Mouse (Mus musculus): Measurements from ENCODE around the gene Tmem135. TPM values are rescaled to one million over a fixed set of nuclear protein-coding genes. Genes with fewer than 3 reads are reported as not detected.
A peak's percentile ranks its signal among the peaks of the same experiment; 100 is the strongest.

Tmem135 gene
- polyA plus RNA-seq, 1 experiment from 2014 or later: 41.6 TPM

DNA sequence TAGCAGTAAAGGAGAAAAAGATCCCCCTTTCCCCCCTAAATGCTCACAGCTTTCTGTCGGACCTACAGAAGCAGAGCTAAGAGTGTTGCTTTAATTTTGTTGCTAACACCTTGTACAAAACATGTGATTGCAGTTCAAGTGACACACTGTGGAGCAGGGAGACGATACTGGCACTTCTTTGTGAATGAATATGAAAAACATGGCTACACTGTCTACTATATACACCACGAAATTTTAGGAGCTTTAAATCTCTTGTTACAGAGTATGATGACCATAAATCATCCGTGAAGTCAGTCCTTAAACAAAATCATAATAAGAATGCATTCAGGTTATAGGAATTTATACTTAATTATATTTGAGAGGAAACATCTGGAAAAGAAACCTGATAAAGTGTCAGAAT is 247.4 kb downstream of the Tmem135 start:
- Histone ChIP-seq H3K27me3 (ENCODE audit: insufficient read depth, low read length) (no peaks in the 10 kb centered on the region), H3K9ac (ENCODE audit: low read depth, low read length) (no peak overlapping the region), H3K4me2 (ENCODE audit: low read length) (no peak overlapping the region), H3K27ac (no peak overlapping the region), H3K9me3 (replicated peaks; ENCODE audit: low read length) (no peaks in the 10 kb centered on the region), H3K4me1 (replicated peaks; ENCODE audit: insufficient read depth, low read length) (no peaks in the 10 kb centered on the region), H3K36me3 (ENCODE audit: insufficient read depth, low read length) (peaks cover 10% of the 10 kb centered on the region; the same call in 1 of the 2 replicates), H3K4me3 (replicated peaks; ENCODE audit: low read depth, low read length) (no peak overlapping the region)
- DNase-seq (ENCODE audit: low spot score) (no peak), ATAC-seq (replicated peaks; ENCODE audit: low FRiP score, low read depth) (no peak)
- 79% methylated on average over 4 of the region's 4 CpGs for WGBS
- no peak for TF ChIP-seq CTCF (IDR thresholded peaks at IDR 0.05; ENCODE audit: low read depth)

DNA sequence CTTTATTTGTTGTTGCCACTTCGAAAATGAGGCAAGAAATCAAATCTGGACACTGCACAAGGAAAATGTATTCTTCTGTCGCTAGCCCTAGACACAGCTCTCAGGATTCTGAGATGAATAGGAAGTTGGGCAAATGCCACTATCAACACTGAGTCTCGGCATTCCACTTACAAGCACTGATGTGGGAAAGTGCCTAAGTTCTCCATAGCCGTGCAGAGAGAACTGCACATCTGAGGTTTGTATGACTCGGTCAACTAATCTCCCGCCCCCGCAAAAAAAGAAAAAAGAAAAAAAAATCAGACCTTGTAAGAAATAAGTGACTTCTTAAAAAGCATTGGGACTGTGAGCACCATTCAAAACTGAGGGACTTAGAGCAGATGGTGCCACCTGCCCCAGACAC is 248.3 kb downstream of the Tmem135 start:
- DNase-seq (ENCODE audit: low spot score) (peak; percentile 52), ATAC-seq (replicated peaks; ENCODE audit: low FRiP score, low read depth) (no peak)
- Histone ChIP-seq H3K4me3 (replicated peaks; ENCODE audit: low read depth, low read length) (no peak overlapping the region), H3K4me1 (replicated peaks; ENCODE audit: insufficient read depth, low read length) (no peaks in the 10 kb centered on the region), H3K36me3 (ENCODE audit: insufficient read depth, low read length) (peaks cover 11% of the 10 kb centered on the region), H3K27me3 (ENCODE audit: insufficient read depth, low read length) (no peaks in the 10 kb centered on the region), H3K27ac (no peak overlapping the region), H3K9me3 (replicated peaks; ENCODE audit: low read length) (no peaks in the 10 kb centered on the region), H3K9ac (ENCODE audit: low read depth, low read length) (no peak overlapping the region), H3K4me2 (ENCODE audit: low read length) (no peak overlapping the region)
- WGBS: 62% methylated on average over 7 of the region's 7 CpGs
- TF ChIP-seq CTCF (IDR thresholded peaks at IDR 0.05; ENCODE audit: low read depth): no peak

- Histone ChIP-seq H3K27me3 (ENCODE audit: insufficient read depth, low read length) (no peaks in the 10 kb centered on the region), H3K4me2 (ENCODE audit: low read length) (no peak overlapping the region; the same call in 1 of the 2 replicates), H3K4me3 (replicated peaks; ENCODE audit: low read depth, low read length) (no peak overlapping the region), H3K9me3 (replicated peaks; ENCODE audit: low read length) (no peaks in the 10 kb centered on the region), H3K9ac (ENCODE audit: low read depth, low read length) (no peak overlapping the region), H3K36me3 (ENCODE audit: insufficient read depth, low read length) (peaks cover 11% of the 10 kb centered on the region), H3K27ac (no peak overlapping the region), H3K4me1 (replicated peaks; ENCODE audit: insufficient read depth, low read length) (no peaks in the 10 kb centered on the region)
- TF ChIP-seq CTCF (IDR thresholded peaks at IDR 0.05; ENCODE audit: low read depth): no peak
- DNase-seq (ENCODE audit: low spot score): no peak
- 55% methylated on average over 6 of the region's 6 CpGs for WGBS
- no peak for ATAC-seq (replicated peaks; ENCODE audit: low FRiP score, low read depth)
Measured at GRCm38 (mm10) chr7:89155223-89155622, 248.8 kb downstream of the Tmem135 start.

DNA sequence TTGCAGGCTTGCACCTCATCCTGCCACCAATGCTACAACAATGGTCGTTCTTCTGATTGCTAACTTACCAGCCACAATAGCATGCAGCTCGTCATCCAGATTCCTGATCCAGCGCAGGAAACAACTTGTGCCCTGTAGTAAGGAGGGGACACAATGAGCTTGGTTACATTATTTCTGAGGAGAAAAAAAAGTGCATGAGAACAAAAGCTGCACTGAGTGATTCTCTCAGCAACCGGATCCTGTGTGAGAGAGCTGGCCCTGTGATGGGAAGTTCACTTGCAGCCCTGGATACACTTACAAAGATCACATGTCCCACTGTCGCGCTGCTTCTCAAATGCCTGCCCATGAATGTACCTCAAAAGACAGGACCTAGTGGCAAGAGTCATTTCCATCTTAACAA is 252.7 kb downstream of the Tmem135 start:
- ATAC-seq (replicated peaks; ENCODE audit: low FRiP score, low read depth) (no peak; the same call in 1 of the 2 replicates), DNase-seq (ENCODE audit: low spot score) (peak; percentile 33)
- H3K4me1 ChIP-seq (replicated peaks; ENCODE audit: insufficient read depth, low read length): no peaks in the 10 kb centered on the region
- H3K4me3 ChIP-seq (replicated peaks; ENCODE audit: low read depth, low read length): no peak overlapping the region
- 40% methylated on average over 6 of the region's 6 CpGs for WGBS
- no peak overlapping the region for H3K27ac ChIP-seq
- peaks cover 8% of the 10 kb centered on the region; the same call in 1 of the 2 replicates for H3K36me3 ChIP-seq (ENCODE audit: insufficient read depth, low read length)
- no peak overlapping the region for H3K4me2 ChIP-seq (ENCODE audit: low read length)
- no peaks in the 10 kb centered on the region for H3K27me3 ChIP-seq (ENCODE audit: insufficient read depth, low read length)
- H3K9ac ChIP-seq (ENCODE audit: low read depth, low read length): no peak overlapping the region
- TF ChIP-seq CTCF (IDR thresholded peaks at IDR 0.05; ENCODE audit: low read depth): no peak
- no peaks in the 10 kb centered on the region for H3K9me3 ChIP-seq (replicated peaks; ENCODE audit: low read length)

GRCm38 (mm10) chr7:89140640-89141300 is 263.3 kb downstream of the Tmem135 start:
- Histone ChIP-seq H3K27me3 (ENCODE audit: insufficient read depth, low read length) (no peaks in the 10 kb centered on the region), H3K4me2 (ENCODE audit: low read length) (no peak overlapping the region), H3K4me1 (replicated peaks; ENCODE audit: insufficient read depth, low read length) (no peaks in the 10 kb centered on the region), H3K9me3 (replicated peaks; ENCODE audit: low read length) (no peaks in the 10 kb centered on the region), H3K36me3 (ENCODE audit: insufficient read depth, low read length) (peaks cover 13% of the 10 kb centered on the region; the same call in 1 of the 2 replicates), H3K9ac (ENCODE audit: low read depth, low read length) (no peak overlapping the region), H3K27ac (no peak overlapping the region), H3K4me3 (replicated peaks; ENCODE audit: low read depth, low read length) (no peak overlapping the region)
- WGBS: 84% methylated on average over 5 of the region's 5 CpGs
- no peak for ATAC-seq (replicated peaks; ENCODE audit: low FRiP score, low read depth)
- DNase-seq (ENCODE audit: low spot score): no peak
- no peak for TF ChIP-seq CTCF (IDR thresholded peaks at IDR 0.05; ENCODE audit: low read depth)

GRCm38 (mm10) chr7:89134884-89135511 is 269.0 kb downstream of the Tmem135 start:
- no peaks in the 10 kb centered on the region for H3K9me3 ChIP-seq (replicated peaks; ENCODE audit: low read length)
- H3K36me3 ChIP-seq (ENCODE audit: insufficient read depth, low read length): peaks cover 3% of the 10 kb centered on the region; the same call in 1 of the 2 replicates
- H3K4me3 ChIP-seq (replicated peaks; ENCODE audit: low read depth, low read length): no peak overlapping the region
- H3K27ac ChIP-seq: no peak overlapping the region
- no peak for DNase-seq (ENCODE audit: low spot score)
- no peak for TF ChIP-seq CTCF (IDR thresholded peaks at IDR 0.05; ENCODE audit: low read depth)
- H3K4me1 ChIP-seq (replicated peaks; ENCODE audit: insufficient read depth, low read length): no peaks in the 10 kb centered on the region
- no peak overlapping the region for H3K4me2 ChIP-seq (ENCODE audit: low read length)
- WGBS: 72% methylated on average over 5 of the region's 5 CpGs
- H3K9ac ChIP-seq (ENCODE audit: low read depth, low read length): no peak overlapping the region
- no peak for ATAC-seq (replicated peaks; ENCODE audit: low FRiP score, low read depth)
- H3K27me3 ChIP-seq (ENCODE audit: insufficient read depth, low read length): no peaks in the 10 kb centered on the region

All from kidney, postnatal 0 days (tissue).